Mouse (Mus musculus) embryo, embryonic 11 days (tissue): ENCODE data around the gene Nr2f2.

Source experiments
- DNase-seq: peaks from one replicate; pipeline ENCODE4 v3.0.0-alpha.2; 2015

Gene Nr2f2

DNA sequence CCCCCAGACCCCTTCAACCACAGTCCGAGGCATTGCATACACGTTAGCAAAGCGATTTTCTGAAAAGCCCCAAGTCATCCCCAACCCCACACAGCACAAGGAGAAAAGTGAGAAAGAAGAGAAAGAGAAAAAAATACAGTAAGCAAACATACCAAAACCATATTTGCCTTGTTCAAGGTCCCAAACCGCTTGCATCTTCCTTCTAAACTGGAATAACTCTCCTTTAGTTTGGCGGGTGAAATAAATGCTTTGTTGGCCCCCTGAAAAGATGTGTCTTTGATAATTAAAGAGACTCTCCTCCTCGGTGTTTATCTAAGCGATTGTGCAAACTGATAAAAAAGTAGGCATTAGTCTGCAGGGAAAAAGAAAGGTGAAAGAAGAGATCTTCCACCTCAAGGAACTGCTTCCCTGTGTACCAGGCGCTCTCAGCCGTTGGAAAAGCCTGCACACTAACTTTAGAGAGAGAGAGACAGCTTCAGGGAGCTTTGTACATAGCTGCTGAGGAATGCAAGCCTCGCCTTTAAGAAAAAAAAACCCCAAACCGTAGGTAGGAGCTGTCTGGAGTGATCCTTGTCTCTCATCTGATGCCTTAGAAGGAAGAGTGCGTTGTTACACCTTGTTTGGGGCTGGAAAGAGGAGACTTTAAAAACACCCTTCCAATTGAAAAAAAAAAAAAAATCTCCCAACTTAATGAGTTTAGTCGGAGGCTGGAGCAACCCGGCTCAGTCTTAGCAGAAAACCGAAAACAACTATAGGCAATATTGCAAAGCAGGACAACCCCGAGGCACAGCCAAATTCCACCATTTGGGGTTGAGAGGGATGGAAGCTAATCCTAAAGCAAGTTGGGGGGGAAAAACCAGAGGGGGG lies at the start of gene Nr2f2:
Nr2f2 (minus strand) TSS at position 795 of the 867 bp plus-strand sequence.
- peak; percentile 72 for DNase-seq

DNA sequence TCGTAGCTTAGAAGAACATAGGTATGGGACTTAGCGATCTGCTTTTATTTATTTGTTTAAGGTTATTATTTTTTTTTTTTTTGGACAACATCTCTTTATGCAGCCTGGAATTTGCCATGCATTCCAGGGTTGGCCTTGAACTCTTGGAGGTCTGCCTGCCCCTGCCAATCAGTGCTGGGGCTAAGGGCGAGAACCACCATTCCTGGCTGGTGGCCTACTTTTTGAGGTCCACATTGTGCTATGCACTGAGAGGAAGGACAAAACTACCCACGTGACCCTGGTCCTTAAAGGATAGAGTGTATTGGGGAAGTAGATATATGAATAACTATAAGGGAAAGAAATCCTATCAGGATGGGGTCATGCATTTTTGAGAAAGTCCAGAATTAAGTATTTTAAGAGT lies 47.9 kb upstream of the Nr2f2 start:
- DNase-seq: no peak

DNA sequence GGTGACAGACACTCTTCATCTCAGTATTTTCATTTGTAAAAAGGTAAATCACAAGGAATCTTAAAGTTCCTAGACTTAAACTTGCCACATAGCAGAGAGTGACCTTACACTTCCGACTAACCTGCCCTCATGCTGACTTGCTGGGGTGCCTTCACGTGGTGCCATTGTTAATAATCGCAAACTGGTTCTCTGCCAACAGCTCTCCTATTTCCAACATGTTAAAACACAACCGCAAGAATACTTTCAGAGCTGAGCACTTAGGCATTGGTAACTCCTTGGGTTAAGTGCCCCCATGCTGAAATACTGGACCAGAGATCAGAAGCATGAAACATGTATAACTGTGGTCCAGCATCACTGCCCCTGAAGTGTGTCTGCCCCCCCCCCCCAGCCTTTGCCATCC lies 47.1 kb upstream of the Nr2f2 start:
- DNase-seq: no peak

DNA sequence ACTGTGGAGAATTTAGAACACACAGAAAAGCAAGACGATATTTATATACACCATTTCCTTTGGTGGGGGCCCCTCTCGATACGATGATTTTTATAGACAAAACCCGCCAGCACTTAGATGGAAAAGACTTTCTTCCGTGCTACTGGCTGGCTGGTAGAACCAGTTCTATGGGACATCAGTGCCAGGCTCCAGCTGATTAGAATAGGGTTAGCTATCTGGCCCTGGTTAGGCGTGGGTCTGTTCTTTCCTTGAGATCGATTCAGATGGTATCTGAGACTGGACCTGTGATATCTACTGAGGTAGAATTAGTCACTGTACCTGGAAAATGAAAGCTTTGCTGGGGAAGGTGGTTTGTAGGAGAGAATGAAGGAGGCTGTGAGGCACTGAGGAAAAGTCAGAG lies 46.4 kb upstream of the Nr2f2 start:
- no peak for DNase-seq

DNA sequence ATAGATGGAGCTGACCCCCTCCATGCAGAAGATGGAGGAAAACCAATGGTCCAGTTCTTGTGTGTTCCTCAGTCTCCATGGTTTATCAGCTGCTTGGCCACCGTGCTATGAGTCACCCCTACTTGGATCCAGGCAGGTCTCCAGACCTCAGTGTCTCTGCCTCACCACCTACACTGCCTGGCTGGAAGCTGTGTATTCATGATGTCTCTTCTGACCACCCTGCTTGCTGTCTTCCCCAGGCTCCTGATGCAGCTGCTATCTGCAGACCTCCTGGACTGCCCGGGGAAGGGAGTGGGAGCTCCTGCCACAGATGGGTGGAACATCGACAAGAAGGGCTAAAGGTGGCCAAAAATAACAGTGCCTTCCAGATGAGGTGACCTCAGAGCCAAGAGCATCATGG lies 43.8 kb upstream of the Nr2f2 start:
- DNase-seq: no peak

DNA sequence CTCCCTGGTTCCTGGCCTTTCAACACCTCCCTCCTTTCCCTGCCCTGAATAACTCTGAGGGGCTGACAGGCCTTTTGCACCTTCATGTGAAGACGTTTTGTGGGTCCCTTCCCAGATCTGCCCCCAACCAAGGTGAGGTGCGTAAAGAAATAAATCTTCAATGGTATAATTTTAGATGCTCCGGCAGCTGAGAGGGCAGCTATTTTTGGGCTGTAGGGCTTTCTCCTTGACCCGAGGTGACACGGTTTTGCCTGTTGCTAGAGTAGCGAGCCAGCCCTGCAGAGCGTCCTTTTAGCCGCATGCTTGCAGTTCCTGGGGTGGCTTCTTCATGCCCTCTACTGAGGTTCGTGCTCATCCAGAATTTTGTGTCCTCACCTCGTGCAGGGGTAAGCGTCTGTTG lies 43.4 kb upstream of the Nr2f2 start:
- no peak for DNase-seq

DNA sequence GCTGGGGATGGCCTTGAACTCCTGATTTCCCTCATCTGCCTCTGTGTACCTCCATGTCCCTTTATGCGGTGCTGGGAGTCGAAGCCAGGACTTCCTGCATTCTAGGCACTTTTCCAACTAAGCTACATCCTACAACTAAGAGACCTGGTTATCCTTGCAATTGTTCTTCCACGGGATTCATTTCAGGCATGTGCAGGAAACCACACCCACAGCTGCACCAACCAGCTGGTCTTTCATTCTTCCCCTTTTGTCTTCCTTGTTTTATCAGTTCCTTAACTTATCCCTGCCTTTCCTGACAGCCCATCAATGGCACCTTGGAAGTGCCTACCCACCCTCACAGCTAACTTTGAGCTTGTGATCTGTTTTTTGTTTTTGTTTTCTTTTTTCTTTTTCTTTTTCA lies 42.3 kb upstream of the Nr2f2 start:
- DNase-seq: no peak

DNA sequence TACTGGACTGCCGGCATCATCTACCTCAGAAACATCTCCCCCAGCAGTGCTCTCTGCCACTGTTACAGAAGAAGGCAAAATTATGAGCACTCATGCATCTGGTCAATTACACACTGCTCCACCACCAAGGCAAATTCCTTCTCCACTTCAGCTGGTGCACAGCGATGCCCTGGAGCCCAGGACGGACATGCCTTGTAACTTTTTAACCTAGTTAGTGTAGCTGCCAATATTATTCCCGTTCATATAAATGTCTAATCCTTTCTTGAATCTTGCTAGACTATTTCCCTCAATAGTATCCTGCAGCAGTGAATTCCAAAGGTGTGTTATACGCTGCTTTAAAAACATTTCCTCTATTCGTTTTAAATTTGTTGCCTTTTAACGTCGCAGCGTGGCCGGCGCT lies 40.6 kb upstream of the Nr2f2 start:
- DNase-seq: no peak

DNA sequence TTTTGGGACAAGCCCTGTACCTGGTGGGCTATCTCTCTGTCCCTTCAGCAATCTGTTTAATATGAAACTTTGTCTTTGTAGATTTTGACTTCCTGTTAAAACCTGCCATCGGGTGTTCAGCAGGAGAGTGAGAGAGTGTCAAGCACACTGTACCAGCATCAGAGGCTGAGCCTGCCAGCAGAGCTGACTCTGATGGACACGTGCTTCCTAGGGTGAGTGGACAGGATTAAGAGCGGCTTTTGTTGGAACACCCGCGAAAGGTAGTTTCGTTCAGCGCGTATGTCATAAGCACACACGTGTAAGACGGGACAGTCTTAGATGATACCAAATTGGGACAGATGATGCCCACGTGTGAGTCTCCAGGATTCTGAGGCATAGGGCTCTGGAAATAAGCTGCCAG lies 40.0 kb upstream of the Nr2f2 start:
- DNase-seq: no peak

DNA sequence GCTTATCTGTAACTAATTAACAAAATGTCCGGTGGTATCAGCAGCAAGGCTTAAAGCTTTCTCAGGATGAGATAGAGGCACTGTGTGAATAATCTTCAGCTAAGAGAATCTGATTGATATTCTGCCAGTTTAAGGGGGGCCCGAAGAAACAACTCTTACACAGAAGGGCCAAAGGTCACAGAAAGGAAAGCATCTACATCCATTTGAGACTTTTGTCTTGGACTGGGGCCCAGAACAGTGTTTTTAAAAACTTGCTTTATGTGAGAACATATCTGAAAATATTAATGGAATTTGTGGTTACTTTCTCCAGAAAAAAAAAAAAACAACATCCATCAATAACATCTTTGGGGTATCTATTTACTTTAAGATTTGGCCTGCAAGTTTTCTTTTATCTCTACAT lies 38.9 kb upstream of the Nr2f2 start:
- DNase-seq: no peak

DNA sequence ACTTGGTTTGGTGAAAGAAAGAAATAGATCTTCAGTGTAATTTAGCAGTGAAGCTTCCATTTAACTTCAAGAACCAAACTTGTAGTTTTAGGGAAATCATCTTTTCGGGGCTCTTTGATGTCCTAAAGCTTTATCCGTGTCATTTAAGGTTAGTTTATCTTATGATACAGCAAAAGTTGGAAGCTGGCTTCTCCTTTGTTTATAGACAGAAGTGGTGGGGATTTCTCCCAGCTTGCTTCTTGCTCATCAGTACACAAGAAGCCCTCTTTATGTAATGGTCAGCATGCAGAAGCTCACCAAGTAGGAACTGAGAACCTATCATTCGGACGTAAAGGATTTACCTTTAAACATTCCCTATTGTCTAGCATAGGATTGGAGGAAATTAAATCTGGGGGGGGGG lies 16.3 kb upstream of the Nr2f2 start:
- no peak for DNase-seq

DNA sequence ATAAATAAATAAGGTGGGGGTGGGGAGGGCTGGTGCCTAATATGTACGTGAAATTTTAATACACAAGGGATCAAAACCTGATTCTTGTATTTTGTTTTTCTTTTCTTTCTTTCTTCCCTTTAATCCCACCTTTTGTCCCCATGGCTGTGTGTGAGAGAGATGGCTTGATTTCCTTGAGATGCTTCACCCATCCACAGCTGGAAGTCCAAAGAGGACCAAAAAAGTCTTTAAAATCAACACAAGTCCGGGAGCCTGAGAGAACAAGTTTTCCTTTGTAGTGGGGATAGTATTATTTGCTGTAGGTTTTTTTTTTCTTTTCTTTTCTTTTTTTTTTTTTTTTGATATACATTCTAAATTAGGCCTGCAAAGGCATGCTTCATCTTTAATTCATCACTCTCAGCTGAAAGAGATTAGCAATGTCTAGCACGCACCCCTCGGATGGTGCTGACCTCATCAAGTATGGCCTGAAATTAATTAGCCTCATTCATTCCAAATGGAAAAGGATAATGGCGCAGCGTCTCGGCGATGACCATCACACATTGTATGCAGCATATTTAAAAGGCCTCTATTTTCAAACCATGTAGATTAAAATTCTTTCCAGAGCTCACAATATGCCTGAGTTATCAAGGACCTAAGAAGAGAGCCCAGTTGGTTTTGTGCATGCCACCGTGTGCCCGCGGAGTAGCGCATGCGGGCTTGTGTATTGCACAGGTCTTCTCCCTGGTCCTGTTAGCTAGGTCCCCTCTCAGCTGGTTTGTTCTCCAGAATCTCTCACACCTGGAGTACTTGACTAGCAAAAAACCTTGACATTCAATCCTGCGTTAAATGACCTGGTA lies 15.1 kb upstream of the Nr2f2 start:
- DNase-seq: peak; percentile 20

DNA sequence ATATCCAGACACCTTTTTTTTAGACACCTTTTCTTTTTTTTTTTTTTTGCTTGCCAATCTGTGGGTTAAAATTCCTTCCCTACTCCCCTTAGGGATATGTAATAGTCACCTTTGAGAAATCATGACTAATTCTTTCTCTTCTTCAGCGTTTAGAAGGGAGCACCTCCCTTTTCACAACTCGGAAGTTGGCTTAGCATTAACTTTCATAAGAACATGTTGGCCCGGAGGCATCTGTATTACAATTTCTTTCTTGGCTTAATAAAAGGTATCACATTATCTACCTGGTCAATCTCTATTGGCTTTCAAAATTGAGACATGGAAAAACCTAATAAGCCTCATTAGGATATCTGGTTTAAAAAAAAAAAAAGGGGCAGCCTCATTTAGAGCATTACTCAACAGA lies 14.4 kb upstream of the Nr2f2 start:
- no peak for DNase-seq

DNA sequence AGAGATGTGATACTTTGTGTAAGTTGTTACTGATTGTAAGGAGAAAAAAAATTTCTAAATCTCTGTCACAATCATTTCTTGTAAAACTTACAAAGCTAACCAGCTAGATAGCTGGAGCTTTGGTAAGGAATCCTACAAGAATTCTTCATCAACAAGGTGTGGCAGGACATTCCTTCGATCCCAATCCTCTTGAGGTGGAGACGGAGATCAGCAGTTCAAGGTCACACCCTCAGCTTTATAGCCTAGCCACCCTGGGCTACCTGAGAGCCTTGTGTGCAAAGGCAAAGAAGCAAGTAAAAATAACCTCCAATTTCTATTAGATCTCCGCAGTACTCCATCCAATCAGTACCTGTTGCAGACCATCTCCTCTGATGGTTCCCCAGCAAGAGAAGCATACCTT lies 13.7 kb upstream of the Nr2f2 start:
- no peak for DNase-seq

DNA sequence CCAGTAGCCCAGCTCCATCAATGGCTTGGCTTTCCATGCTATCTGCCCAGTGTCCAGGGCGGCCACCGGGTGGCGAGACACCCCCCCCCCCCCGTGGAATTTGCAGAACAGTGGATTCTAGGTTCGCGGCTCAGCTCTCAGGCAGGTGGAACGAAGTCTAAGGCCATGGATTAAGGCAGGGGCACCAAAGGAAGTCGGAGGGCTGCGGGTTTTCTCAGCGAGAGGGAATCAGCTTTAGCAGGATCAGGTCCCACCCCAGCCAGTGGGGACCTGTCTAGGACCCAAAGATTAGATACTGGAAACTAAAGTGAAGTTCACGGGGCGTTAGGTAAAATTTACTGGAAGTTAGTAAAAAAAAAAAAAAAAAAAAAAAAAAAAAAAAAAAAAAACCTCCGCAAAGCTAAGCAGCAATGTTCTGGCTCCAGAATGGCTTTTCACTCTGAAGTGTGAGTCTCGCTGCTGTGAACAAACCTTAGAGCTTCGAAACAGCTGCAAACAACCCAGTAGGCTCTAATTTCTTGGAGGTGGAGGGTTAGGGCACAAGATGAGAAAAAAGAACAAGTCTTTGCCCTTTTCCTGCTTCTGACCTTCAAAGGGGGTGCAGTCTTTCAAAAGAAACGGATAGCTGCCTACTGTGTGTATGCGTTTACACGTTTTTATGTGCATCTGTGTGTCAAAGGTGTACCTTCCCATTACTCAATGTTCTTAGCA lies 4.2 kb upstream of the Nr2f2 start:
- DNase-seq: no peak

DNA sequence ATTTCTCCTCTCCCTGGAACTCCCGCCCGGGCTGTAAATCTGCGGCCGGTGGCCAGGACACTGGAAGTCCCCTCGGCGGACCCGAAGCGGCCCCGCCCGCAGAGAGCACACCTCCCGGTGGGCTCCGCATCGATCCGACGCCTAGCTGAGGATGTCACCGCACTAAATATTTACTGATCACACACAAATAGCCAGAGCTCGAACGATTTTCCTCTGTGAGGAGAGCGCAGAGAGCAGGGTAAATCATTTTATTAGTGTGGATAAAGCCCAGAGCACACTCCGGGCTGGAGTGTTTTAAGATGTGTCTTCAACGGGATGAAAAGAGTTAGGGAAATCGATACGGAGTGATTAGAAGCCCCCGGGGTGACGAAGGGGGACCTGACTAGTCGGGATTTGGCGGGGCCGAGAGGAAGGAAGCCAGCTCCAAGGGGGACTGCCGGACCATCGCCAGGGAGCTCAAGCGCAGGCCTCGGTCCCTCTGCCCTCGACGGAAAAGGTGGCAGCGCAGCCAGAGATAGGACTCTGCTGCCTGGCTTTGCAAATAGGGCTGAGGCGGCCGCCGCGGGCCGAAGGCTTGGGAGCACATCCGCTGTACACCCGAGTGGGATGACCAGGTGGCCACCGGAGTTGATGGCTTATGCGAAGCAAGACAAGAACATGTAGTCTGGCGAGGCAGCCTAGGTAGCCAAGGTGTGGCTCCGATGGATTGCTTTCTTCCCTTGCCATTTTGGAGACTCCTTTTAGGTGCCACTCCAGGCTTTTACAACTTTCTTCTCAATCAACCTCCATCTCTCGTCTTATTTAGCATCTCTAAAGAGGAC lies 3.4 kb upstream of the Nr2f2 start:
- DNase-seq: peak; percentile 71

DNA sequence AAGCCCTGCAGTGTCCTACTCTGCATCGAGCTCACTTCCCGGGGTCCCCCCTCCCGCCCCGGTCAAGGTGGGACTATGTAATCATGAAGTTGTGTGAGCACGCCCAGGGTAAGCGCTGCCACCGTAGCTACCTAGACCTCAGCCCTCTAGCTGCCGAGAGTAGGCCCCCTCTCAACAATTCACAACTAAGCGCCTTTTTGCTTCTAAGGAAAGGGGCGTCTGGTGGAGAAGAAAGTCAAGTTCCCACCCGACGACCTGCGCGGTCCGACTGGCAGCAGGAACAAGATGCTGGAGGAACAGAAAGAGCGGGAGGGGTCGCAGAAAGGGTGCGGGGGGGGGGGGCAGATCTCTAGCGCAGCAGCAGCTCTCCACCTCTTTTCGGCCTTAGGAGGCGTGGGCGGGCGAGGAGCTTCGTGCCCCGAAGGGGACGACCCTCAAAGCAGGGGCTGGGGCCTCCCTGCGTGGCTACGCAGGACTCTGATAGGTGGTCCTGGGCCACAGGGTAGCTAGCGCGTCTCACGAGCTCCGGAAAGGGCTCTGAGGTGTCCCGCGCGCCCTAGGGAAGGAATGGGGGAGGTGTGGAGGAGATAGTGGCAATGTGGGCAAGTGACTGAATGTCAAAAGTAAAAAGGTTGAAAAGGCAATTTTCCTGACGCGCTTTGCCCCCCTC lies 2.7 kb upstream of the Nr2f2 start:
- DNase-seq: peak; percentile 83

DNA sequence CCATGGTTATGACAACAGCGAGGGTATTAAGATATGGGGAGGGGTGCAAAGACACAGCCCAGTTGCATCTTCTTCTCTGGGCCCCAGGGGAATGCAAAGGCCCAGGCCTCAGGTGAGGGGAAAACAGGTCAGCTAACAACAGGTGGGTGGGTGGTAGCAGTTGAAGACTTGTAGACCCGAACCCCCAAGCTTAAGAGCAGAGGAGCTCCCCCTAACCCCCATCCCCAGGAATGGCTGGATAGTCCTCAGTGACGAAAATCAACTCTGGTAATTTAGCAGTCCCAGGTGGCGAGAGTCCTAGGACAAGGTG lies 2.2 kb upstream of the Nr2f2 start:
- no peak for DNase-seq

DNA sequence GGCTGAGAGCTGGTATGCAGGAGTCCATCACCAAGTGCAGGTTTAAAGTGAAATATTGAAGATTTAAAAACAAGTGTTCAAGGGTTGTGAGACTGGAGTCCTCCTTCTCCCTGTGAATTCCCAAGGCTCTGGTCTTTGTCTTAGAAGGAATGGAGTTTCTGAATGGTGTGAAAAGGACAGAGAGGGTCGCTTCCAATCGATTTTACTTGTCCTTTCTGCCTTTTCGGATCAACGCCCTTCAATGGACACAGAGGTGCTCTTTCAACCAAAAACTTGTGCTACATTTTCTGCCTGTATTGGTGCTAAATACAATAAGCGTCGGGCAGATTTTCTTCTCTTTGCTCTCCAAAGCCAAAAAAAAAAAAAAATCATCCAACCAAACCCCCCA lies 1.7 kb upstream of the Nr2f2 start:
- DNase-seq: peak; percentile 37

DNA sequence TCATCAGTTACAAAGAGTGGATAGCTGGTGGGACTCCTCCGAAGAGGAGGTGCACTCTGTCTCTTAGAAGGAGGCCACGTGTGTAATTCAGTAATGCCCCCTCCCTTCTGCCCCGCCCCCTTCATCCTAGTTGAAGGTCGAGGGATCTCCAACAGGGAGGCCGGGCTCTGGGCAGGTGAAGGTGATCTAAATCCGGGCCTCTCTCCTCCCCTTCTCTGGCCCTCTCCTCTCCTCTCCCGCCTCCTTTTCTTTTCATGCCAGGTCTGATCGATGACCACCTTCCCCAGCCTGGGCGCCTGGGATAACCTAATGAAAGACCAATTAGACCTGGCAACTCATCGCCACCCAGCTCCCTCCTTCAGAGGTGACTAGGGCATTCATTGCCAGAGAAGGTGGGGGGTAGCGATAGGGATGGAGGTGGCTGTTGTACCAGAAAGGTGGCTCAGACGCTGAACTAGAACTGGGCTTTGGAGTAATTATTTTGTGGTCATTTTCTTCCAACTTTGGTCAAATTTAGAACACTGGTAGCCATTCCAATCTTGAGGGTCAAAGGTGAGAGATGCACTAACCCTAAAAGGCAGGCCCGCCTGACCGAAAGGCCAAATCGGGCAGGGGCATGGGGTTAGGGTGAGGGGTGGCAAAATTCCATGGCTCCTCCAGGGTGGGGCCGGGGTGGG lies 1.2 kb upstream of the Nr2f2 start:
- peak; percentile 68 for DNase-seq

DNA sequence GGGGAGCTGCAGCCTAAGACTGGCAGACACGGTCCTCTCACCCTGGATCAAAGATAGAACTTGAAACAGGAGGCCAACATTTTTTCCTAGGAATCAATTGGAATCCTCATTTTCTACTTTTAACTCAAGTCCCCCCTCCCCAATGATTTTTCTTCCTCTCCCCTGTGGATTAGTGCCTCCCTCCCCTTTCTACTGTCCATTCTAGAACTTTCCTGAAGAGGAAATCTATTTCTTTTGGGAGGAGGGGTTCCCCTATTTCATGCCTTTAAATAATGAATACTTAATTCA lies 217 bp upstream of the Nr2f2 start:
- no peak for DNase-seq

DNA sequence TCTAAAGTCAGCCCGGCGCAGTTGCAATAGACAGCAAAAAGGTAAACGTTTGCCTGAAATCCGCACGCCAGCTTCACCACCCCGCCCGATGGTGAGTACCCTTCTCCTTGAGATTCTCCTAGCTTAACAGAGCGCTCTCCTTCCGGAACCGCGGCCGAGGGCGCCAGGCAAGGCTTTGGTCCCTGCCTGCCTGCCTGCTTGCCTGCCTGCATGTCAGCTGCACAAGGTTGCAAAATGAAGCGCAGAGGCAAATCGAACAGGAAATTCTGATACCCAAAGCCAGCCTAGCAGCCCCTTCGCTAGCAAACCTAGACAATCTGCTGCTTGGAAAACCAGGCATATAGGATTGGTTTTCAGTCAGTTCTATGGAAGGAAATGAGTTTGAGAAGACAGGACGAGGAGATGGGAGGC lies 1.1 kb downstream of the Nr2f2 start:
- DNase-seq: peak; percentile 77
